In genomic region chr2:76254833-76255232, GRCm38 (mm10) we compare ENCODE assay signal across 8 mouse cellular contexts.
DNase-seq lines count a peak whose midpoint lies in the region; ATAC-seq and TF ChIP-seq lines count a peak whose summit lies in the region.
"Had no signal": no experiment of that assay in that cellular context is flagged by ENCODE, and none has a peak within 500 bp of the region (broad histone marks: within the 10 kb centered on the region; RNA-seq: fewer than 3 reads in every experiment).

No protein-coding gene starts in this region.

- no peaks in the 10 kb centered on the region for H3K36me3 ChIP-seq in ES-E14 (ENCODE audit: control insufficient read depth, insufficient read depth, low read length, poor library complexity, severe bottlenecking)
- H3K36me3 ChIP-seq in forebrain, postnatal 0 days (ENCODE audit: insufficient read depth): no peaks in the 10 kb centered on the region
- no peaks in the 10 kb centered on the region for H3K36me3 ChIP-seq in liver, embryonic 14.5 days (replicated peaks; ENCODE audit: control insufficient read depth, insufficient read depth, low read depth)
- H3K36me3 ChIP-seq: limb, embryonic 13.5 days had no signal

- in situ Hi-C loops in ES-E14 (cut with MboI; ENCODE audit: low sequenced_read_pairs in 2 of 2, unreplicated experiment in 2 of 2): no loop called here

- peaks cover 0 to 2% of the 10 kb centered on the region in 2 experiments; a peak in 1 of 4 replicates for H3K4me1 ChIP-seq in ES-E14 (ENCODE audit: control insufficient read depth in 2 of 2, insufficient read depth in 2 of 2, low read length in 2 of 2, poor library complexity in 1 of 2)
- no peaks in the 10 kb centered on the region for H3K4me1 ChIP-seq in forebrain, postnatal 0 days (ENCODE audit: insufficient read depth)
- no peaks in the 10 kb centered on the region for H3K4me1 ChIP-seq in liver, embryonic 14.5 days (replicated peaks; ENCODE audit: control insufficient read depth in 2 of 2, insufficient read depth in 2 of 2, low read length in 1 of 2)
- H3K4me1 ChIP-seq: limb, embryonic 13.5 days had no signal

- peak; percentile 78 for DNase-seq in CD4-positive, CD25-positive, alpha-beta regulatory T cell, adult 2 months (ENCODE audit: low read depth, low spot score)
- peak; percentile 46 for DNase-seq in ES-E14 (ENCODE audit: low read depth, low spot score)
- DNase-seq in forebrain, postnatal 0 days: peak; percentile 80
- peak; percentile 52 to 80 for DNase-seq in kidney, postnatal 25 days
- peak; percentile 4 to 18 (median 10) for DNase-seq in liver, embryonic 14.5 days (ENCODE audit: low read depth in 3 of 3, low spot score in 3 of 3)
- peak; percentile 54 for DNase-seq in right cerebral cortex, postnatal 25 days

- H3K9me3 ChIP-seq in ES-E14 (ENCODE audit: control insufficient read depth, insufficient read depth, low read depth, low read length): no peaks in the 10 kb centered on the region
- H3K9me3 ChIP-seq in forebrain, postnatal 0 days (ENCODE audit: low read length): no peaks in the 10 kb centered on the region
- no peaks in the 10 kb centered on the region for H3K9me3 ChIP-seq in liver, embryonic 14.5 days (ENCODE audit: control insufficient read depth, low read length)
- H3K9me3 ChIP-seq: limb, embryonic 13.5 days had no signal

- 29% methylated on average over 6 of the region's 6 CpGs for WGBS in forebrain, postnatal 0 days
- 27% methylated on average over 6 of the region's 6 CpGs for WGBS in liver, embryonic 14.5 days (ENCODE audit: insufficient replicate concordance)

- TF ChIP-seq CTCF in forebrain, postnatal 0 days (IDR thresholded peaks at IDR 0.05; ENCODE audit: low read depth): peak; percentile 81
- peak; percentile 70 for TF ChIP-seq CTCF in liver, embryonic 14.5 days (IDR thresholded peaks at IDR 0.05; ENCODE audit: low read depth)

- H3K27ac ChIP-seq in ES-E14 (ENCODE audit: insufficient read depth, low read depth, low read length, poor library complexity, severe bottlenecking): no peak overlapping the region
- no peak overlapping the region for H3K27ac ChIP-seq in forebrain, postnatal 0 days (ENCODE audit: low read depth, low read length)
- no peak overlapping the region for H3K27ac ChIP-seq in liver, embryonic 14.5 days
- H3K27ac ChIP-seq: limb, embryonic 13.5 days had no signal

- no peak overlapping the region for H3K4me3 ChIP-seq in ES-E14 (ENCODE audit: insufficient read depth in 1 of 2, low read depth in 1 of 2, low read length in 2 of 2, poor library complexity in 1 of 2, severe bottlenecking in 1 of 2)
- no peak overlapping the region for H3K4me3 ChIP-seq in forebrain, postnatal 0 days (ENCODE audit: low read depth, low read length)
- H3K4me3 ChIP-seq in liver, embryonic 14.5 days (ENCODE audit: insufficient read depth in 1 of 2, low read depth in 2 of 2, low read length in 2 of 2): no peak overlapping the region
- H3K4me3 ChIP-seq: limb, embryonic 13.5 days had no signal

- no peak for TF ChIP-seq EP300 in liver, embryonic 14.5 days (IDR thresholded peaks at IDR 0.05; ENCODE audit: low read depth)

- no peak overlapping the region for H3K4me2 ChIP-seq in forebrain, postnatal 0 days (ENCODE audit: low read depth)
- no peak overlapping the region for H3K4me2 ChIP-seq in liver, embryonic 14.5 days (ENCODE audit: low read depth)
- H3K4me2 ChIP-seq: limb, embryonic 13.5 days had no signal

- H3K27me3 ChIP-seq in forebrain, postnatal 0 days (ENCODE audit: insufficient read depth, low read length): no peaks in the 10 kb centered on the region
- no peaks in the 10 kb centered on the region for H3K27me3 ChIP-seq in liver, embryonic 14.5 days (ENCODE audit: control insufficient read depth, insufficient read depth, low read length)
- H3K27me3 ChIP-seq: limb, embryonic 13.5 days had no signal

- H3K9ac ChIP-seq in ES-E14 (ENCODE audit: insufficient read depth, low read depth, low read length, poor library complexity, severe bottlenecking): no peak overlapping the region
- H3K9ac ChIP-seq in forebrain, postnatal 0 days: no peak overlapping the region
- no peak overlapping the region for H3K9ac ChIP-seq in liver, embryonic 14.5 days (replicated peaks)
- H3K9ac ChIP-seq: limb, embryonic 13.5 days had no signal

- ATAC-seq in cerebellum, adult (ENCODE audit: insufficient number of reproducible peaks, low FRiP score, low TSS enrichment): peak; percentile 50; the same call in 1 of the 2 replicates
- peak; percentile 56; the same call in 1 of the 2 replicates for ATAC-seq in forebrain, postnatal 0 days
- no peak for ATAC-seq in liver, embryonic 14.5 days (ENCODE audit: insufficient read depth)

TF ChIP-seq in ES-E14, 5 proteins besides CTCF, POLR2A, EP300 and RAD21:
- TF ChIP-seq MAFK (IDR thresholded peaks at IDR 0.05; ENCODE audit: insufficient read depth, low read depth, low read length) (no peak), CHD2 (IDR thresholded peaks at IDR 0.05; ENCODE audit: low read depth, low read length) (no peak), HCFC1 (IDR thresholded peaks at IDR 0.05; ENCODE audit: borderline replicate concordance, insufficient read depth, low read length) (no peak), ZC3H11A (IDR thresholded peaks at IDR 0.05; ENCODE audit: borderline replicate concordance, low read depth, low read length) (no peak), ZNF384 (IDR thresholded peaks at IDR 0.05; ENCODE audit: low read depth, low read length) (no peak)

Comparison
In these comparisons a context has a peak if more than half of its experiments do, and no peak if none do; other contexts are left out.
1. DNase-seq: peak in every context shown above with its lines; median percentile 80 in forebrain, postnatal 0 days; 78 in CD4-positive, CD25-positive, alpha-beta regulatory T cell, adult 2 months; 66 in kidney, postnatal 25 days; 54 in right cerebral cortex, postnatal 25 days; 46 in ES-E14; 10 in liver, embryonic 14.5 days.